Mouse (Mus musculus): ENCODE measurements around the gene H2-D1. TPM values are rescaled to one million over a fixed set of nuclear protein-coding genes. Genes with fewer than 3 reads are reported as not detected.

The H2-D1 gene
- polyA plus RNA-seq, 1 experiment, result 174 TPM

GRCm38 (mm10) chr17:35242015-35242941 is 20.3 kb upstream of the H2-D1 start:
- no peaks in the 10 kb centered on the region for H3K27me3 ChIP-seq (ENCODE audit: control insufficient read depth, insufficient read depth, low read length)
- TF ChIP-seq CTCF (IDR thresholded peaks at IDR 0.05; ENCODE audit: borderline replicate concordance, insufficient read depth, low read depth, low read length) (no peak), POLR2A (IDR thresholded peaks at IDR 0.05; ENCODE audit: borderline replicate concordance, insufficient read depth, low read length) (peak; percentile 7; the same call in 1 of the 2 replicates)
- H3K4me3 ChIP-seq (replicated peaks; ENCODE audit: insufficient read depth, low read depth, low read length), result peak overlapping the region; percentile 77
- WGBS, result under 1% methylated on average over 55 of the region's 55 CpGs
- peak overlapping the region; percentile 91 for H3K27ac ChIP-seq (ENCODE audit: insufficient read depth, low read length)
- peaks cover 27% of the 10 kb centered on the region for H3K4me1 ChIP-seq (ENCODE audit: control insufficient read depth, insufficient read depth, low read length)
- peak; percentile 49 to 56 for DNase-seq

GRCm38 (mm10) chr17:35243086-35243485 is 19.4 kb upstream of the H2-D1 start:
- Histone ChIP-seq H3K4me1 (ENCODE audit: control insufficient read depth, insufficient read depth, low read length) (peaks cover 25% of the 10 kb centered on the region), H3K27me3 (ENCODE audit: control insufficient read depth, insufficient read depth, low read length) (no peaks in the 10 kb centered on the region), H3K4me3 (replicated peaks; ENCODE audit: insufficient read depth, low read depth, low read length) (peak overlapping the region; percentile 77), H3K27ac (ENCODE audit: insufficient read depth, low read length) (no peak overlapping the region)
- TF ChIP-seq POLR2A (IDR thresholded peaks at IDR 0.05; ENCODE audit: borderline replicate concordance, insufficient read depth, low read length) (no peak), CTCF (IDR thresholded peaks at IDR 0.05; ENCODE audit: borderline replicate concordance, insufficient read depth, low read depth, low read length) (no peak)
- WGBS, result under 1% methylated on average over 16 of the region's 16 CpGs
- peak; percentile 70 to 74 for DNase-seq

GRCm38 (mm10) chr17:35244999-35245398 is 17.5 kb upstream of the H2-D1 start:
- WGBS, result 37% methylated on average over 2 of the region's 2 CpGs
- Histone ChIP-seq H3K4me3 (replicated peaks; ENCODE audit: insufficient read depth, low read depth, low read length) (no peak overlapping the region), H3K27me3 (ENCODE audit: control insufficient read depth, insufficient read depth, low read length) (no peaks in the 10 kb centered on the region), H3K4me1 (ENCODE audit: control insufficient read depth, insufficient read depth, low read length) (peaks cover 25% of the 10 kb centered on the region), H3K27ac (ENCODE audit: insufficient read depth, low read length) (no peak overlapping the region)
- TF ChIP-seq POLR2A (IDR thresholded peaks at IDR 0.05; ENCODE audit: borderline replicate concordance, insufficient read depth, low read length) (no peak), CTCF (IDR thresholded peaks at IDR 0.05; ENCODE audit: borderline replicate concordance, insufficient read depth, low read depth, low read length) (no peak)
- no peak for DNase-seq

GRCm38 (mm10) chr17:35245731-35246623 is 16.6 kb upstream of the H2-D1 start:
- H3K27ac ChIP-seq (ENCODE audit: insufficient read depth, low read length), result no peak overlapping the region
- no peak for DNase-seq
- H3K27me3 ChIP-seq (ENCODE audit: control insufficient read depth, insufficient read depth, low read length), result no peaks in the 10 kb centered on the region
- 59% methylated on average over 15 of the region's 15 CpGs for WGBS
- no peak for TF ChIP-seq POLR2A (IDR thresholded peaks at IDR 0.05; ENCODE audit: borderline replicate concordance, insufficient read depth, low read length)
- peak; percentile 48; the same call in 1 of the 2 replicates for TF ChIP-seq CTCF (IDR thresholded peaks at IDR 0.05; ENCODE audit: borderline replicate concordance, insufficient read depth, low read depth, low read length)
- H3K4me3 ChIP-seq (replicated peaks; ENCODE audit: insufficient read depth, low read depth, low read length), result no peak overlapping the region
- peaks cover 24% of the 10 kb centered on the region for H3K4me1 ChIP-seq (ENCODE audit: control insufficient read depth, insufficient read depth, low read length)

- H3K4me3 ChIP-seq (replicated peaks; ENCODE audit: insufficient read depth, low read depth, low read length), result no peak overlapping the region
- TF ChIP-seq CTCF (IDR thresholded peaks at IDR 0.05; ENCODE audit: borderline replicate concordance, insufficient read depth, low read depth, low read length), result no peak
- no peak for DNase-seq
- peaks cover 28% of the 10 kb centered on the region for H3K4me1 ChIP-seq (ENCODE audit: control insufficient read depth, insufficient read depth, low read length)
- no peaks in the 10 kb centered on the region for H3K27me3 ChIP-seq (ENCODE audit: control insufficient read depth, insufficient read depth, low read length)
- no peak overlapping the region for H3K27ac ChIP-seq (ENCODE audit: insufficient read depth, low read length)
- WGBS, result 78% methylated on average over 7 of the region's 7 CpGs
These were observed 15.4 kb upstream of the H2-D1 start for GRCm38 (mm10) chr17:35247144-35247543.

GRCm38 (mm10) chr17:35248986-35249385 is 13.5 kb upstream of the H2-D1 start:
- Histone ChIP-seq H3K4me1 (ENCODE audit: control insufficient read depth, insufficient read depth, low read length) (peaks cover 38% of the 10 kb centered on the region), H3K27ac (ENCODE audit: insufficient read depth, low read length) (no peak overlapping the region), H3K4me3 (replicated peaks; ENCODE audit: insufficient read depth, low read depth, low read length) (no peak overlapping the region), H3K27me3 (ENCODE audit: control insufficient read depth, insufficient read depth, low read length) (no peaks in the 10 kb centered on the region)
- WGBS, result 82% methylated on average over 14 of the region's 14 CpGs
- DNase-seq, result no peak
- TF ChIP-seq CTCF (IDR thresholded peaks at IDR 0.05; ENCODE audit: borderline replicate concordance, insufficient read depth, low read depth, low read length), result no peak
- TF ChIP-seq POLR2A (IDR thresholded peaks at IDR 0.05; ENCODE audit: borderline replicate concordance, insufficient read depth, low read length), result no peak

GRCm38 (mm10) chr17:35249451-35250197 is 12.9 kb upstream of the H2-D1 start:
- Histone ChIP-seq H3K27ac (ENCODE audit: insufficient read depth, low read length) (no peak overlapping the region), H3K27me3 (ENCODE audit: control insufficient read depth, insufficient read depth, low read length) (no peaks in the 10 kb centered on the region), H3K4me3 (replicated peaks; ENCODE audit: insufficient read depth, low read depth, low read length) (no peak overlapping the region), H3K4me1 (ENCODE audit: control insufficient read depth, insufficient read depth, low read length) (peaks cover 31% of the 10 kb centered on the region)
- TF ChIP-seq CTCF (IDR thresholded peaks at IDR 0.05; ENCODE audit: borderline replicate concordance, insufficient read depth, low read depth, low read length) (no peak), POLR2A (IDR thresholded peaks at IDR 0.05; ENCODE audit: borderline replicate concordance, insufficient read depth, low read length) (no peak)
- DNase-seq, result no peak
- WGBS, result 52% methylated on average over 19 of the region's 19 CpGs

Data from cerebellum, adult 2 months (tissue).